Mouse (Mus musculus) erythroblast, embryonic 14.5 days (primary cell): ENCODE measurements around the gene Tff2.

Source experiments
- GATA1 ChIP-seq: IDR thresholded peaks from 2 replicates; pipeline ENCODE4 v1.6.1; 2012; ENCODE audit warnings: low read length, inconsistent platforms, mixed read lengths
- TAL1 ChIP-seq: IDR thresholded peaks from 3 replicates; pipeline ENCODE4 v1.6.1; 2012; ENCODE audit warnings: low read length, inconsistent platforms, mixed read lengths

DNA sequence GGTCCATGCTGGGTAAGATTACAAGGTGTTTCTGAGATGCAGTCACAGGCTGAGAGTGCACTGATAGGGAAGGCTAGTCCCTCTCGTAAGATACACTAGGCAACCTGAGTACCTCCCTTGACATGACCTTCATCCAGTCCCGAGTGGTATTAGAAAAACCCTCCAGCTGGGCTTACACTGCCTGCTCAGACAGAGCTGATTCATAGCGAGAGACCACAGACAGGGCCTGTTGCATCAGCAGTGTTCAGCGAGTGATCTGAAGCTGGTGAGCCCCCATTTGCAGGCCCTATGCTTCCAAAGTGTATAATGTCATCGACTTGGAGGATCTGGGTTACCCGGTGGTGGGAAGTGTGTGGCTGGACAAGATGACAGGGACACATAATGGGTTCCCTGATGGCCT, 21.0 kb upstream of the Tff2 start, which contains the start of gene Tff1:
- TF ChIP-seq GATA1 (no peak), TAL1 (no peak)
